Mouse (Mus musculus): Measurements from ENCODE around the gene Sp140. TPM values are rescaled to one million over a fixed set of nuclear protein-coding genes. Genes with fewer than 3 reads are reported as not detected.
A peak's percentile ranks its signal among the peaks of the same experiment; 100 is the strongest.
"Not testable (repeated sequence)": the region's sequence is repeated elsewhere in the genome, so short reads cannot be mapped to it uniquely, and the experiment has no call there.

Sp140 gene
- total RNA-seq, 2 experiments from 2014 or later = 3.8 to 5.0 TPM

DNA sequence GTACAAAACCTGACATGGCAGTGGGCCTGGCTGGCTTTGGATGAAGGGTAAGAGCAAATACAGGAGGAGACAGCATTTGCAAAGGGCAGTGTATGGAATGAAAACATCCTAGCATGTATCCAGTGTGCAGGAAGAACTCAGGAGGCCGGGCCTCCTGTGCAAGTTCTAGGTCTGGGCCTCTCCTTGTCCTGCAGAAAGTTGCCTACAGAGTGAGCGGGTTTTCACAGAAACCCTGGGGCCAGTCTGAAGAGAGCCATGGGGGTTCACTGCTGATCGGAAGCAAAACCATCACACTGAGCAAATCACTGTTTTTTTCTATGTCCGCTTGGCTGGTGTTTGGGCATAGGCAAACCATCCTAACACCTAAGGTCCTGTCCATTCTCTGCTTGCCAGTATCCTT is 38.0 kb downstream of the Sp140 start:
- peak in 1 of 2 experiments; percentile 4 for DNase-seq

GRCm38 (mm10) chr1:85649881-85650280 is 49.7 kb downstream of the Sp140 start, which contains the start of gene Sp100:
Gene Sp100, plus strand, starts transcription at chr1:85649988.
- peak; percentile 4 to 37 for DNase-seq

GRCm38 (mm10) chr1:85650524-85650923 is 50.3 kb downstream of the Sp140 start:
- DNase-seq = not testable (repeated sequence)

GRCm38 (mm10) chr1:85651770-85652275 is 51.6 kb downstream of the Sp140 start:
- DNase-seq = not testable (repeated sequence)

DNA sequence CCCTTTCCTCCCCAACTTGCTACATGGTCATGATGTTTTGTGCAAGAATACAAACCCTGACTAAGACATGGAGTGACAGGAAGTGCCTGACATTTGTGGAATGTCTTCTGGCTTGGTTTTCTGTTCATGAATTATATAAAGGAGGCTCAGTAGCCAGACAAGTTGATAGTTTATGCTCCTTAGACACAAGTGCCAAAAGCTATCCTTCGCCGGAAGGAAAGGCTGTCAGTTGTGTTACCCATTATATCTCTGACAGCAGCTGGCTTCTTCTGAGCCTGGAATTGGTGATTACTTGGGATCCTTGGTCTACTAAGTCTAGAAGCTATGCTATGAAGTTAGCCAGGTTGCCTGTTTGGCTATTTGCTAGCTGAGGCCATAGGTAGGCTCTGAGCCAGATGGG is 57.0 kb downstream of the Sp140 start:
- not testable (repeated sequence) for DNase-seq

DNA sequence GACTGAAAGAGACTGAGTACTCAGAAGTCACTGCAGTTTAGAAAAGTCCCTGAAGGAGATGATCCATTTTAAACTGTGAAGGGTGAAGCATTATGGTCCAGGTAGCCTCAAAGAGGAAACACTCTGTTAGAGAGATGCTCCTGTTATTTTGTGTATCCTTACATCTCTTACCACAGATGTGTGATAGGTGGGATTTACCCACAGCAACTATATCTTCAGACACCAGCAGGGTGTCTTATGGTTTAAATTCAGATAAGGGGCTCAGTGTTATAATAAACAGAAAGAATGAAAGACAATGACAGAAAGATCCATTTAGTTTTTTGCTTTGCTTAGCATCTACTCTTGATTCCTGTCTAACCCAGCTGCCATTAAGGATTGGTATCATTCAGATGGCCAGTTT is 64.1 kb downstream of the Sp140 start:
- DNase-seq = no peak

DNA sequence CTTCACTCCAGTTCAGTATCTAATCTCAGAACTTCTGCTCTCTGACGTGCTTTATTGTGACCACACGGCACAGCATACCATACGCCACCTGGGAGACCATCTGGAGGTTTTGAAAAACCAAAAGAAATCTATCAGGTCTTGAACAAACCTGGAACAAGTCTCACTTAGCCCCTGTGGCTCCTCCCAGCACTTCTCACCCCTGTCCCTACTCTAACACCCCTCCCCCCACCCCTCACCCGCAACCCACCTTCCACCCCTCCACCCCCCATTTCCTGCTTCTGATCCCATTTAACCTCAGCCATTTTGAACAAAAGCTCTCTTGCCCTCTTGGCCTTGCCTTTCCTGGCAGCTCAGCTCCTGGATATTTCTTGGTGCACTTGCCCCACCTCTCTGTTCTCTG is 80.0 kb downstream of the Sp140 start:
- peak in 1 of 2 experiments; percentile 24 for DNase-seq

GRCm38 (mm10) chr1:85686666-85687065 is 86.5 kb downstream of the Sp140 start:
- DNase-seq = no peak

GRCm38 (mm10) chr1:85687346-85687745 is 87.2 kb downstream of the Sp140 start:
- no peak for DNase-seq

GRCm38 (mm10) chr1:85690544-85690943 is 90.4 kb downstream of the Sp140 start:
- no peak for DNase-seq

- peak; percentile 55 to 62 for DNase-seq
These were observed 92.1 kb downstream of the Sp140 start for GRCm38 (mm10) chr1:85692281-85692680.

- DNase-seq = no peak
These were observed 93.1 kb downstream of the Sp140 start for GRCm38 (mm10) chr1:85693280-85693679.

Other genes with a start within 250 kb of the Sp140 start
- gene G530012D18Rik, start 24.7 kb upstream of the Sp140 start, total RNA-seq (2021) = not detected
- 1 to 10 TPM; 2.4 to 3.4 TPM for gene Sp110, start 1.6 kb upstream of the Sp140 start, total RNA-seq (2021)
- gene Sp100, start 49.6 kb downstream of the Sp140 start, total RNA-seq (2021) = 10 to 100 TPM; 20.2 to 22.5 TPM
- gene A630001G21Rik, start 178.3 kb downstream of the Sp140 start, total RNA-seq (2021) = under 1 TPM; 0.56 to 0.86 TPM
- gene Cab39, start 193.1 kb downstream of the Sp140 start, total RNA-seq (2021) = 100 to 1,000 TPM; 115 to 138 TPM

Measured in adrenal gland, postnatal 36 days (tissue).